Mouse (Mus musculus): ENCODE results near the gene Gm49510.

- no peak for TF ChIP-seq CTCF (IDR thresholded peaks at IDR 0.05; ENCODE audit: low read depth, low read length)
- no peak for TF ChIP-seq GATA2 (IDR thresholded peaks at IDR 0.05; ENCODE audit: borderline replicate concordance, low read depth, low read length)
These were observed 17.6 kb upstream of the Gm49510 start for GRCm38 (mm10) chr15:78881828-78882227.

Data from G1E (cell line).